Mouse (Mus musculus): ENCODE results near the gene Stx4a.
"Not testable (repeated sequence)": the region's sequence is repeated elsewhere in the genome, so short reads cannot be mapped to it uniquely, and the experiment has no call there.

Gene Stx4a

GRCm38 (mm10) chr7:127824176-127824871, at the start of gene Stx4a, which contains the start of gene Stx1b:
Gene Stx4a (plus strand): TSS chr7:127824294.
Gene Stx1b (minus strand): TSS chr7:127824549.
- DNase-seq = peak; percentile 38

GRCm38 (mm10) chr7:127775837-127776236, 48.3 kb upstream of the Stx4a start:
- not testable (repeated sequence) for DNase-seq

- peak; percentile 94 for DNase-seq
Observed at GRCm38 (mm10) chr7:127776426-127776825, 47.7 kb upstream of the Stx4a start, which contains the start of gene Setd1a. Gene Setd1a (plus strand): TSS chr7:127776670.

- peak; percentile 97 for DNase-seq
Observed at GRCm38 (mm10) chr7:127776878-127777473, 47.1 kb upstream of the Stx4a start.

GRCm38 (mm10) chr7:127777474-127778266, 46.4 kb upstream of the Stx4a start:
- peak; percentile 79 for DNase-seq

GRCm38 (mm10) chr7:127778350-127778749, 45.7 kb upstream of the Stx4a start:
- no peak for DNase-seq

- DNase-seq = no peak
Observed at GRCm38 (mm10) chr7:127785308-127785707, 38.8 kb upstream of the Stx4a start, which contains the start of gene Gm49388. Gene Gm49388 (plus strand): TSS chr7:127785608.

- no peak for DNase-seq
Observed at GRCm38 (mm10) chr7:127797076-127797845, 26.8 kb upstream of the Stx4a start.

GRCm38 (mm10) chr7:127798591-127798990, 25.5 kb upstream of the Stx4a start:
- DNase-seq = no peak

- DNase-seq = no peak
Observed at GRCm38 (mm10) chr7:127799211-127799610, 24.9 kb upstream of the Stx4a start.

- DNase-seq = no peak
Observed at GRCm38 (mm10) chr7:127799738-127800137, 24.4 kb upstream of the Stx4a start.

- DNase-seq = peak; percentile 88
Observed at GRCm38 (mm10) chr7:127800435-127801009, 23.6 kb upstream of the Stx4a start, which contains the start of gene Hsd3b7. Gene Hsd3b7 (plus strand): TSS chr7:127800604.

- DNase-seq = no peak
Observed at GRCm38 (mm10) chr7:127801010-127801621, 23.0 kb upstream of the Stx4a start.

GRCm38 (mm10) chr7:127802313-127802712, 21.8 kb upstream of the Stx4a start:
- DNase-seq = no peak

- no peak for DNase-seq
Observed at GRCm38 (mm10) chr7:127808821-127809220, 15.3 kb upstream of the Stx4a start.

- DNase-seq = no peak
Observed at GRCm38 (mm10) chr7:127809846-127810245, 14.2 kb upstream of the Stx4a start.

- DNase-seq = no peak
Observed at GRCm38 (mm10) chr7:127810650-127811049, 13.4 kb upstream of the Stx4a start.

GRCm38 (mm10) chr7:127811240-127811639, 12.9 kb upstream of the Stx4a start:
- no peak for DNase-seq

- no peak for DNase-seq
Observed at GRCm38 (mm10) chr7:127812292-127812691, 11.8 kb upstream of the Stx4a start.

GRCm38 (mm10) chr7:127813821-127814220, 10.3 kb upstream of the Stx4a start:
- no peak for DNase-seq

- DNase-seq = no peak
Observed at GRCm38 (mm10) chr7:127814241-127814921, 9.7 kb upstream of the Stx4a start.

Data from liver (tissue).